Mouse (Mus musculus): ENCODE data around the gene Lrtm2. TPM values are rescaled to one million over a fixed set of nuclear protein-coding genes. Genes with fewer than 3 reads are reported as not detected.
"Not testable (repeated sequence)": the region's sequence is repeated elsewhere in the genome, so short reads cannot be mapped to it uniquely, and the experiment has no call there.

The Lrtm2 gene
- 10 to 100 TPM; 60.5 to 63.9 TPM for total RNA-seq (2021)
- long read RNA-seq, experiment 1, transcript Lrtm2-202 (5 exons, 3,569 nt), result major isoform, 12 of 19 reads
- long read RNA-seq, experiment 1, partial matches to known transcripts, result 6 of 19 reads
- long read RNA-seq, experiment 1, other reads (novel, unspliced or antisense), result 1 of 19 reads
- long read RNA-seq, experiment 2, transcript Lrtm2-202 (5 exons, 3,569 nt), result major isoform, 6 of 9 reads
- long read RNA-seq, experiment 2, partial matches to known transcripts, result 0 of 9 reads
- long read RNA-seq, experiment 2, other reads (novel, unspliced or antisense), result 3 of 9 reads

GRCm38 (mm10) chr6:119330506-119330905 lies at the start of gene Lrtm2:
Lrtm2 (minus strand) TSS chr6:119330766.
- H3K27ac ChIP-seq, result peak within 1 kb of the TSS; percentile 96
- intact Hi-C loops (cut with DNase I), result loop anchor here (5.0 kb wide), 1 partner anchor 223 kb away; no protein-coding TSS in a partner anchor
- no peak for TF ChIP-seq CTCF (IDR thresholded peaks at IDR 0.05)

GRCm38 (mm10) chr6:119378631-119379030 lies 48.1 kb upstream of the Lrtm2 start:
- DNase-seq (ENCODE audit: extremely low spot score in 1 of 2, low spot score in 2 of 2), result no peak
- Histone ChIP-seq H3K4me3 (no peak overlapping the region), H3K27ac (no peak overlapping the region)
- TF ChIP-seq CTCF (IDR thresholded peaks at IDR 0.05), result no peak; the same call in 1 of the 2 replicates
- intact Hi-C loops (cut with DNase I), result no loop called here

More at GRCm38 (mm10) chr6:119330506-119330905, at the start of gene Lrtm2:
- peak within 1 kb of the TSS; percentile 77 for H3K4me3 ChIP-seq
- DNase-seq (ENCODE audit: extremely low spot score in 1 of 2, low spot score in 2 of 2), result peak; percentile 76 to 77

GRCm38 (mm10) chr6:119377613-119378012 lies 47.0 kb upstream of the Lrtm2 start:
- H3K4me3 ChIP-seq, result no peak overlapping the region
- intact Hi-C loops (cut with DNase I), result no loop called here
- no peak overlapping the region for H3K27ac ChIP-seq
- no peak for DNase-seq (ENCODE audit: extremely low spot score in 1 of 2, low spot score in 2 of 2)
- no peak for TF ChIP-seq CTCF (IDR thresholded peaks at IDR 0.05)

GRCm38 (mm10) chr6:119375035-119375434 lies 44.5 kb upstream of the Lrtm2 start:
- no peak; the same call in none of the 2 replicates for TF ChIP-seq CTCF (IDR thresholded peaks at IDR 0.05)
- H3K27ac ChIP-seq, result no peak overlapping the region
- no peak for DNase-seq (ENCODE audit: extremely low spot score in 1 of 2, low spot score in 2 of 2)
- intact Hi-C loops (cut with DNase I), result no loop called here
- no peak overlapping the region for H3K4me3 ChIP-seq

GRCm38 (mm10) chr6:119373000-119373705 lies 42.6 kb upstream of the Lrtm2 start:
- DNase-seq (ENCODE audit: extremely low spot score in 1 of 2, low spot score in 2 of 2), result no peak
- no peak overlapping the region for H3K4me3 ChIP-seq
- TF ChIP-seq CTCF (IDR thresholded peaks at IDR 0.05), result no peak
- intact Hi-C loops (cut with DNase I), result no loop called here
- no peak overlapping the region for H3K27ac ChIP-seq

GRCm38 (mm10) chr6:119372237-119372636 lies 41.7 kb upstream of the Lrtm2 start:
- no peak overlapping the region for H3K4me3 ChIP-seq
- no peak for DNase-seq (ENCODE audit: extremely low spot score in 1 of 2, low spot score in 2 of 2)
- no peak for TF ChIP-seq CTCF (IDR thresholded peaks at IDR 0.05)
- H3K27ac ChIP-seq, result no peak overlapping the region
- intact Hi-C loops (cut with DNase I), result no loop called here

- H3K4me3 ChIP-seq, result no peak overlapping the region
- intact Hi-C loops (cut with DNase I), result no loop called here
- peak; percentile 19 for TF ChIP-seq CTCF (IDR thresholded peaks at IDR 0.05)
- no peak overlapping the region for H3K27ac ChIP-seq
- no peak for DNase-seq (ENCODE audit: extremely low spot score in 1 of 2, low spot score in 2 of 2)
Observed at GRCm38 (mm10) chr6:119371624-119372023, 41.1 kb upstream of the Lrtm2 start.

GRCm38 (mm10) chr6:119367382-119367781 lies 36.8 kb upstream of the Lrtm2 start:
- TF ChIP-seq CTCF (IDR thresholded peaks at IDR 0.05), result no peak; the same call in 1 of the 2 replicates
- Histone ChIP-seq H3K4me3 (no peak overlapping the region), H3K27ac (no peak overlapping the region)
- intact Hi-C loops (cut with DNase I), result no loop called here
- DNase-seq (ENCODE audit: extremely low spot score in 1 of 2, low spot score in 2 of 2), result no peak

- DNase-seq (ENCODE audit: extremely low spot score in 1 of 2, low spot score in 2 of 2); H3K4me3 ChIP-seq; intact Hi-C loops (cut with DNase I); H3K27ac ChIP-seq: not testable (repeated sequence)
Observed at GRCm38 (mm10) chr6:119366800-119367199, 36.2 kb upstream of the Lrtm2 start.

GRCm38 (mm10) chr6:119363593-119363992 lies 33.0 kb upstream of the Lrtm2 start:
- intact Hi-C loops (cut with DNase I), result no loop called here
- H3K27ac ChIP-seq, result no peak overlapping the region
- H3K4me3 ChIP-seq, result no peak overlapping the region
- DNase-seq (ENCODE audit: extremely low spot score in 1 of 2, low spot score in 2 of 2), result no peak
- no peak for TF ChIP-seq CTCF (IDR thresholded peaks at IDR 0.05)

GRCm38 (mm10) chr6:119360925-119361702 lies 30.5 kb upstream of the Lrtm2 start:
- TF ChIP-seq CTCF (IDR thresholded peaks at IDR 0.05), result no peak
- no peak for DNase-seq (ENCODE audit: extremely low spot score in 1 of 2, low spot score in 2 of 2)
- intact Hi-C loops (cut with DNase I), result no loop called here
- no peak overlapping the region for H3K27ac ChIP-seq
- H3K4me3 ChIP-seq, result no peak overlapping the region

GRCm38 (mm10) chr6:119360250-119360649 lies 29.7 kb upstream of the Lrtm2 start:
- H3K27ac ChIP-seq; DNase-seq (ENCODE audit: extremely low spot score in 1 of 2, low spot score in 2 of 2); H3K4me3 ChIP-seq; intact Hi-C loops (cut with DNase I): not testable (repeated sequence)

Data from left cerebral cortex, adult 2 months (tissue).